Mouse (Mus musculus): ENCODE measurements around the gene 1700021F05Rik.

The 1700021F05Rik gene

GRCm38 (mm10) chr10:43480227-43480849 lies 60.5 kb downstream of the 1700021F05Rik start:
- no peak for DNase-seq

GRCm38 (mm10) chr10:43479436-43480157 lies 61.2 kb downstream of the 1700021F05Rik start:
- peak; percentile 83 for DNase-seq

GRCm38 (mm10) chr10:43478751-43479435 lies 61.9 kb downstream of the 1700021F05Rik start, which contains the start of gene Bend3:
Gene Bend3 (plus strand): TSS chr10:43478831.
- DNase-seq: peak; percentile 59

- DNase-seq: peak; percentile 46
Observed at GRCm38 (mm10) chr10:43477865-43478681, 62.7 kb downstream of the 1700021F05Rik start.

- no peak for DNase-seq
Observed at GRCm38 (mm10) chr10:43477459-43477858, 63.3 kb downstream of the 1700021F05Rik start.

GRCm38 (mm10) chr10:43475376-43475775 lies 65.4 kb downstream of the 1700021F05Rik start:
- peak; percentile 15 for DNase-seq
